Mouse (Mus musculus) heart, adult 2 months (tissue): Measurements from ENCODE around the gene Eif5a. TPM values are rescaled to one million over a fixed set of nuclear protein-coding genes. Genes with fewer than 3 reads are reported as not detected.
A peak's percentile ranks its signal among the peaks of the same experiment; 100 is the strongest.

Experiments
- DNase-seq, 2 experiments: peaks; one replicate each; pipeline ENCODE4 v3.0.0; 2021
- H3K27ac ChIP-seq: fragments of 200-600 bp; 2 replicates; pipeline ENCODE4 v1.8.1; 2022
- H3K27me3 ChIP-seq: fragments of 200-500 bp; 2 replicates; pipeline ENCODE4 v1.6.1; 2012; ENCODE audit warnings: mild to moderate bottlenecking, low read length, inconsistent platforms, mixed read lengths; ENCODE audit not compliant: control insufficient read depth, insufficient read depth
- H3K36me3 ChIP-seq: fragments of 200-500 bp; 2 replicates; pipeline ENCODE4 v1.6.1; 2012; ENCODE audit warnings: low read length, inconsistent platforms; ENCODE audit not compliant: control insufficient read depth, insufficient read depth
- H3K4me1 ChIP-seq: fragments of 200-500 bp; 2 replicates; pipeline ENCODE4 v1.6.1; 2011; ENCODE audit warnings: low read length; ENCODE audit not compliant: control insufficient read depth, insufficient read depth
- H3K4me3 ChIP-seq: fragments of 200-600 bp; 2 replicates; pipeline ENCODE4 v1.8.1; 2022
- H3K79me2 ChIP-seq: fragments of 200-500 bp; replicated peaks from 2 replicates; pipeline ENCODE4 v1.6.1; 2012; ENCODE audit warnings: mild to moderate bottlenecking, inconsistent platforms, low read length, moderate library complexity, mixed read lengths; ENCODE audit not compliant: control insufficient read depth, insufficient read depth
- H3K9ac ChIP-seq: fragments of 200-500 bp; 2 replicates; pipeline ENCODE4 v1.6.1; 2012; ENCODE audit warnings: low read depth, mild to moderate bottlenecking, control low read depth, inconsistent platforms, low read length, mixed read lengths
- CTCF ChIP-seq: fragments of 200-600 bp; IDR thresholded peaks from 2 replicates; pipeline ENCODE4 v1.8.1; 2022; ENCODE audit warnings: antibody characterized with exemption, mild to moderate bottlenecking, moderate library complexity
- EP300 ChIP-seq: fragments of 200-500 bp; IDR thresholded peaks from 2 replicates; pipeline ENCODE4 v1.6.1; 2011; ENCODE audit warnings: low read depth, low read length, control low read depth; ENCODE audit not compliant: insufficient read depth
- POLR2A ChIP-seq: fragments of 200-500 bp; IDR thresholded peaks from 2 replicates; pipeline ENCODE4 v1.6.1; 2011; ENCODE audit warnings: mild to moderate bottlenecking, low read depth, low read length, control low read depth; ENCODE audit not compliant: insufficient read depth
- WGBS: fragments of 180-500 bp; shearing (Covaris S2); methylation state at CpG from one replicate; pipeline ENCODE4 v1.1.7; 2018; 5-methylcytosine and 5-hydroxymethylcytosine counted together
- intact Hi-C: fragments of 180-260 bp; cut with DNase I; formaldehyde crosslinking; loops from one replicate; pipeline ENCODE4 v1.15.1; 2025
- polyA plus RNA-seq: library from polyadenylated mRNA; depleted of rRNA; stranded (reverse); fragments of >200 nt; gene quantifications from 2 replicates; pipeline ENCODE4 v1.2.3, GENCODE M21; 2012
- total RNA-seq, 2 experiments: library from RNA; stranded (reverse); gene quantifications; 2 replicates each; pipeline ENCODE4 v1.2.3; 2021

Gene Eif5a
- total and polyA plus RNA-seq, 3 experiments, result 360 to 444 (median 397) TPM

- Histone ChIP-seq H3K4me3 (peak overlapping the region; percentile 77), H3K36me3 (no peaks in the 10 kb centered on the region), H3K27ac (peak overlapping the region; percentile 81), H3K79me2 (no peaks in the 10 kb centered on the region), H3K9ac (peak overlapping the region; percentile 64), H3K4me1 (peaks cover 3% of the 10 kb centered on the region), H3K27me3 (no peaks in the 10 kb centered on the region)
- DNase-seq, result no peak
- 63% methylated on average over 21 of the region's 21 CpGs for WGBS
- intact Hi-C loops, result loop anchor here (2.0 kb wide), 1 partner anchor 39 kb away; the partner anchor contains the start of gene Eif5a
- no peak for TF ChIP-seq CTCF
- TF ChIP-seq POLR2A, result no peak
- no peak for TF ChIP-seq EP300
Measured at GRCm38 (mm10) chr11:69881787-69882670, 39.7 kb downstream of the Eif5a start.

GRCm38 (mm10) chr11:69880853-69881603, 40.7 kb downstream of the Eif5a start, which contains the start of gene Kctd11:
TSS of gene Kctd11 (minus strand) at chr11:69881406.
- Histone ChIP-seq H3K4me1 (peaks cover 5% of the 10 kb centered on the region), H3K36me3 (no peaks in the 10 kb centered on the region), H3K9ac (peak within 1 kb of the TSS; percentile 68), H3K27me3 (no peaks in the 10 kb centered on the region), H3K27ac (peak within 1 kb of the TSS; percentile 81), H3K4me3 (peak within 1 kb of the TSS; percentile 77), H3K79me2 (no peaks in the 10 kb centered on the region)
- under 1% methylated on average over 46 of the region's 46 CpGs for WGBS
- peak; percentile 96 for DNase-seq
- TF ChIP-seq POLR2A (peak; percentile 98), CTCF (peak; percentile 57), EP300 (no peak; the same call in 1 of the 2 replicates)
- intact Hi-C loops, result loop anchor here (1.0 to 2.0 kb wide), 2 partner anchors 40 to 68 kb away; partner anchors contain the start of gene Eif5a

GRCm38 (mm10) chr11:69880506-69880852, 41.3 kb downstream of the Eif5a start:
- H3K79me2 ChIP-seq, result no peaks in the 10 kb centered on the region
- H3K36me3 ChIP-seq, result no peaks in the 10 kb centered on the region
- no peaks in the 10 kb centered on the region for H3K27me3 ChIP-seq
- no peak for DNase-seq
- H3K9ac ChIP-seq, result peak overlapping the region; percentile 68
- WGBS, result under 1% methylated on average over 18 of the region's 18 CpGs
- intact Hi-C loops, result loop anchor here (1.0 to 2.0 kb wide), 2 partner anchors 40 to 69 kb away; partner anchors contain the start of gene Eif5a
- peak overlapping the region; percentile 81 for H3K27ac ChIP-seq
- H3K4me3 ChIP-seq, result peak overlapping the region; percentile 77
- H3K4me1 ChIP-seq, result peaks cover 6% of the 10 kb centered on the region
- TF ChIP-seq CTCF (peak; percentile 94), EP300 (no peak)

- peak overlapping the region; percentile 77 for H3K4me3 ChIP-seq
- TF ChIP-seq CTCF, result no peak
- no peak for TF ChIP-seq POLR2A
- TF ChIP-seq EP300, result no peak
- 51% methylated on average over 15 of the region's 15 CpGs for WGBS
- H3K27ac ChIP-seq, result peak overlapping the region; percentile 81
- no peaks in the 10 kb centered on the region for H3K79me2 ChIP-seq
- intact Hi-C loops, result loop anchor here (1.0 to 2.0 kb wide), 3 partner anchors 41 to 70 kb away; partner anchors contain the start of genes Eif5a and Nlgn2
- no peaks in the 10 kb centered on the region for H3K27me3 ChIP-seq
- H3K36me3 ChIP-seq, result no peaks in the 10 kb centered on the region
- H3K9ac ChIP-seq, result peak overlapping the region; percentile 68
- H3K4me1 ChIP-seq, result peaks cover 6% of the 10 kb centered on the region
- no peak for DNase-seq
Measured at GRCm38 (mm10) chr11:69879711-69880110, 42.0 kb downstream of the Eif5a start.

GRCm38 (mm10) chr11:69878952-69879351, 42.8 kb downstream of the Eif5a start:
- TF ChIP-seq CTCF (no peak), EP300 (no peak)
- H3K4me1 ChIP-seq, result peaks cover 5% of the 10 kb centered on the region

More at GRCm38 (mm10) chr11:69878952-69879351, 42.8 kb downstream of the Eif5a start:
- DNase-seq, result no peak
- no peak overlapping the region for H3K9ac ChIP-seq
- H3K4me3 ChIP-seq, result peak overlapping the region; percentile 77; the same call in 1 of the 2 replicates
- no peaks in the 10 kb centered on the region for H3K27me3 ChIP-seq
- no peaks in the 10 kb centered on the region for H3K79me2 ChIP-seq
- intact Hi-C loops, result loop anchor here (2.0 kb wide), 1 partner anchor 42 kb away; the partner anchor contains the start of gene Nlgn2
- WGBS, result 82% methylated on average over 6 of the region's 6 CpGs
- no peak overlapping the region; the same call in 1 of the 2 replicates for H3K27ac ChIP-seq
- no peaks in the 10 kb centered on the region for H3K36me3 ChIP-seq
